Mouse (Mus musculus) neutrophil, adult 65 days (primary cell): ENCODE data around the gene Tas2r115. TPM values are rescaled to one million over a fixed set of nuclear protein-coding genes. Genes with fewer than 3 reads are reported as not detected.

Experiments
- total RNA-seq: library from RNA; stranded (reverse); gene quantifications from 2 replicates; pipeline ENCODE4 v1.2.4, GENCODE M21; 2023

The Tas2r115 gene
- not detected in 2 replicates for total RNA-seq

GRCm38 (mm10) chr6:132737935-132738334 is at the start of gene Tas2r115:
Tas2r115 (minus strand) TSS chr6:132738035.

DNA sequence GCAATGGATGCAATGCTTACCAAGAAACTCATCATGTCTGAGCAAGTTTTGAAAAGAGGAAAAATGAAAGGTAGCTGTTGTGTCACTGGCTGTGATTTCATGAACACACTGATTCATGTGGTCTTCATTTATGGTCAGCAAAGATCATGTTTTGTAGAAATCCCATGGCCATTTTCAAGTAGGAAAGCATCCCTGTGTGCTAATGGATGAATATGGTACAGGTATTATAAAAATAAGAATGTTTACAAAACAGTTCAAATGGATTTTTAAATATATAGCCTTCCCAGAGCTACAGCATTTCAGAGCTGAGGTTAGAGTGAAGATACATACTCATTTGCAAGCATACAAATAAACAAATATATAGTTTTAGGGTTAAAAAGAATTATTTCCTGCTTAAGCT is 40.2 kb upstream of the Tas2r115 start, which contains the start of gene Tas2r136:
Gene Tas2r136, minus strand, starts transcription at position 101 of the 400 bp plus-strand sequence.

DNA sequence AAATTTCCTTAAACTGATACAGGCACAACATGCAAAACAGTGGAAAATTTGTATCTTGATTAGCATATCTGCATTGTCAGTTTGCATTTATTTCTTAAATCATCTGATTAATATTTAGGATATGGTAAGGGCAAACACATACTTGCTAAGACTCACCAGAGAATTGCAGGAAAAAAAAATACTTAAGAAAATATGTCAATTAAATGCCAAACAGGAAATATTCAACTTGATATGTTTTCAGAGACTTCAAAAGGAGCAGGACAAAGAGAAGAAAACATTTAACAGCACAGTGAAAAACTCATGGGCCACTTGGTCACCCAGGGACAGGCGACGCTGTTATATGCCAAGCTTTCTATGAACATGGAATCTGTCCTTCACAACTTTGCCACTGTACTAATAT is 24.0 kb upstream of the Tas2r115 start, which contains the start of gene Tas2r102:
Gene Tas2r102, plus strand, starts transcription at position 301 of the 400 bp plus-strand sequence.

DNA sequence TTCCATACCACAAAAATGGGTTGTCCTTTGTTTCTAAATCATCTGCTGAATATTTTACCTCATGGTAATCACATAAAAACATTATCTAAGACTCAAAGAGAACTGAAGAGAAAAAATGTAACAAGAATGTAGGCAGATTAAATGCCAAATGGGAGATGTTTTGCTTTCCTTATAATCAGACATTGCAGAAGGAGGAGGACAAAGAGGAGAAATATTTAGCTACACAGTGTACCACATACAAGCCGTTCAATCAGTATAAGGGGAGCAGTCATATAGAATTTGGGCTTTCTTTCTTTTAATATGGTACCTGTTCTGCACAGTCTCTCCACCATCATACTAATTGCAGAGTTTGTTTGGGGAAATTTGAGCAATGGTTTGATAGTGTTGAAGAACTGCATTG is 16.6 kb upstream of the Tas2r115 start, which contains the start of gene Tas2r124:
Gene Tas2r124, plus strand, starts transcription at position 301 of the 400 bp plus-strand sequence.

GRCm38 (mm10) chr6:132711828-132712227 is 26.0 kb downstream of the Tas2r115 start, which contains the start of gene Tas2r122:
Tas2r122 (minus strand) TSS chr6:132711928.

DNA sequence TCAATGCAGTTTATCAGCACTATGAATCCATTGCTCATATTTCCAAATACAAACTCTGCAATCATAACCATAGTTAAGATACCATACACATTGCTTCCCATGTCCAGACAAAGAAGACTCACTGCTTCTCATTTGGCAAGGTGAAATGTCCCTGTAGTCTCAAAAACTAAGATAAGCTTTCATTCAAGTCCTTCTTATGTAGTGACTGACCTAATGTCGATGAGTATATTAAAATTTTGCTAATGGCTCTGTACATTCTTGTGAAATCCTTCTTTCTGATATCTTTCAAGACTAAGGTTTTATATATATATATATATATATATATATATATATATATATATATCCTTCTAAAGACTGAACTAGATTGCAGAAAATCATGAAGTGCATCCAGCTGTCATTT is 36.9 kb downstream of the Tas2r115 start, which contains the start of gene Tas2r121:
Gene Tas2r121, minus strand, starts transcription at position 101 of the 400 bp plus-strand sequence.

Other genes with a start within 250 kb of the Tas2r115 start
- not detected in 2 replicates for gene Prh1, start 168.2 kb downstream of the Tas2r115 start, total RNA-seq
- not detected in 2 replicates for gene Prp2, start 142.1 kb downstream of the Tas2r115 start, total RNA-seq
- not detected in 2 replicates for gene A630073D07Rik, start 86.5 kb downstream of the Tas2r115 start, total RNA-seq
- not detected in 2 replicates for gene Tas2r120, start 81.1 kb downstream of the Tas2r115 start, total RNA-seq
- not detected in 2 replicates for gene Tas2r121, start 37.0 kb downstream of the Tas2r115 start, total RNA-seq
- not detected in 2 replicates for gene Tas2r122, start 26.1 kb downstream of the Tas2r115 start, total RNA-seq
- gene Tas2r124, start 16.7 kb upstream of the Tas2r115 start, total RNA-seq: not detected in 2 replicates
- gene Tas2r102, start 24.1 kb upstream of the Tas2r115 start, total RNA-seq: not detected in 2 replicates
- not detected in 2 replicates for gene Tas2r136, start 40.1 kb upstream of the Tas2r115 start, total RNA-seq
- not detected in 2 replicates for gene Tas2r117, start 64.8 kb upstream of the Tas2r115 start, total RNA-seq
- not detected in 2 replicates for gene Tas2r123, start 109.1 kb upstream of the Tas2r115 start, total RNA-seq
- gene Tas2r116, start 117.4 kb upstream of the Tas2r115 start, total RNA-seq: not detected in 2 replicates
- gene Tas2r110, start 130.0 kb upstream of the Tas2r115 start, total RNA-seq: not detected in 2 replicates
- not detected in 2 replicates for gene Tas2r113, start 155.0 kb upstream of the Tas2r115 start, total RNA-seq
- not detected in 2 replicates for gene Tas2r125, start 171.6 kb upstream of the Tas2r115 start, total RNA-seq
- not detected in 2 replicates for gene Tas2r129, start 213.1 kb upstream of the Tas2r115 start, total RNA-seq
- gene Tas2r131, start 219.9 kb upstream of the Tas2r115 start, total RNA-seq: not detected in 2 replicates
- gene Tas2r109, start 242.9 kb upstream of the Tas2r115 start, total RNA-seq: not detected in 2 replicates